9 mouse cellular contexts compared by ENCODE assay signal in genomic region chr10:23777288-23777945, GRCm38 (mm10). TPM values are rescaled to one million over a fixed set of nuclear protein-coding genes. Genes with fewer than 3 reads are reported as not detected.
A peak's percentile ranks its signal among the peaks of the same experiment; 100 is the strongest.
DNase-seq lines count a peak whose midpoint lies in the region; ATAC-seq and TF ChIP-seq lines count a peak whose summit lies in the region.
"Had no signal": no experiment of that assay in that cellular context is flagged by ENCODE, and none has a peak within 500 bp of the region (broad histone marks: within the 10 kb centered on the region; RNA-seq: fewer than 3 reads in every experiment).

No protein-coding gene starts in this region.

- WGBS in kidney, adult 2 months = 25% methylated on average over 5 of the region's 5 CpGs
- 28% methylated on average over 5 of the region's 5 CpGs for WGBS in embryonic facial prominence, embryonic 11.5 days
- 36% methylated on average over 5 of the region's 5 CpGs for WGBS in midbrain, embryonic 13.5 days

- H3K9ac ChIP-seq in embryonic facial prominence, embryonic 11.5 days (replicated peaks; ENCODE audit: low read length) = no peak overlapping the region
- no peak overlapping the region for H3K9ac ChIP-seq in midbrain, embryonic 13.5 days (replicated peaks)
- H3K9ac ChIP-seq: liver, embryonic 13.5 days had no signal

- DNase-seq in kidney, adult 2 months = no peak
- no peak for DNase-seq in kidney, postnatal 36 days
- peak; percentile 42 for DNase-seq in ES-CJ7 (ENCODE audit: low read depth, low spot score)
- DNase-seq in embryonic facial prominence, embryonic 11.5 days (ENCODE audit: low spot score) = peak; percentile 73
- DNase-seq in kidney, adult 11 months = no peak
- DNase-seq in adrenal gland, postnatal 36 days = no peak
- DNase-seq in right cerebral cortex, adult 18-20 months = no peak
- DNase-seq: liver, embryonic 13.5 days had no signal

- no peak overlapping the region for H3K4me3 ChIP-seq in kidney, adult 2 months (ENCODE audit: insufficient read depth, low read depth, low read length)
- H3K4me3 ChIP-seq in embryonic facial prominence, embryonic 11.5 days (ENCODE audit: low read depth, low read length) = no peak overlapping the region
- no peak overlapping the region for H3K4me3 ChIP-seq in midbrain, embryonic 13.5 days (replicated peaks)
- H3K4me3 ChIP-seq: liver, embryonic 13.5 days had no signal

- peak; percentile 66; the same call in 1 of the 2 replicates for ATAC-seq in embryonic facial prominence, embryonic 11.5 days (replicated peaks; ENCODE audit: insufficient number of reproducible peaks, low FRiP score, low TSS enrichment, low read depth)
- peak; percentile 84 for ATAC-seq in midbrain, embryonic 13.5 days

- H3K27me3 ChIP-seq in kidney, adult 2 months (replicated peaks; ENCODE audit: control insufficient read depth, insufficient read depth, low read length) = no peaks in the 10 kb centered on the region
- no peaks in the 10 kb centered on the region for H3K27me3 ChIP-seq in embryonic facial prominence, embryonic 11.5 days (ENCODE audit: control insufficient read depth, insufficient read depth, low read length)
- H3K27me3 ChIP-seq in midbrain, embryonic 13.5 days = no peaks in the 10 kb centered on the region
- H3K27me3 ChIP-seq: liver, embryonic 13.5 days had no signal

- no peak overlapping the region for H3K4me2 ChIP-seq in embryonic facial prominence, embryonic 11.5 days (ENCODE audit: low read depth, low read length)
- H3K4me2 ChIP-seq in midbrain, embryonic 13.5 days (replicated peaks) = no peak overlapping the region
- H3K4me2 ChIP-seq: liver, embryonic 13.5 days had no signal

- no peak for TF ChIP-seq POLR2A in kidney, adult 2 months (IDR thresholded peaks at IDR 0.05; ENCODE audit: low read depth, low read length)

- peak; percentile 14; the same call in 1 of the 2 replicates for TF ChIP-seq CTCF in kidney, adult 2 months (conservative IDR thresholded peaks at IDR 0.05; ENCODE audit: insufficient read depth, insufficient read length, low read depth, low read length)

- no peaks in the 10 kb centered on the region; the same call in 1 of the 2 replicates for H3K4me1 ChIP-seq in kidney, adult 2 months (ENCODE audit: control insufficient read depth, insufficient read depth, low read length)
- H3K4me1 ChIP-seq in embryonic facial prominence, embryonic 11.5 days (ENCODE audit: control insufficient read depth, insufficient read depth, low read length) = no peaks in the 10 kb centered on the region
- no peaks in the 10 kb centered on the region for H3K4me1 ChIP-seq in midbrain, embryonic 13.5 days (replicated peaks)

- no peaks in the 10 kb centered on the region for H3K9me3 ChIP-seq in embryonic facial prominence, embryonic 11.5 days (replicated peaks; ENCODE audit: control insufficient read depth, low read length)
- H3K9me3 ChIP-seq in midbrain, embryonic 13.5 days = no peaks in the 10 kb centered on the region
- H3K9me3 ChIP-seq: liver, embryonic 13.5 days had no signal

- no peaks in the 10 kb centered on the region; the same call in 1 of the 2 replicates for H3K36me3 ChIP-seq in kidney, adult 2 months (ENCODE audit: control insufficient read depth, insufficient read depth, low read length)
- H3K36me3 ChIP-seq in embryonic facial prominence, embryonic 11.5 days (replicated peaks; ENCODE audit: control insufficient read depth, insufficient read depth, low read depth, low read length) = no peaks in the 10 kb centered on the region; the same call in 1 of the 2 replicates
- peaks cover 14% of the 10 kb centered on the region for H3K36me3 ChIP-seq in midbrain, embryonic 13.5 days
- H3K36me3 ChIP-seq: liver, embryonic 13.5 days had no signal

- no peak overlapping the region for H3K27ac ChIP-seq in kidney, adult 2 months (ENCODE audit: insufficient read depth, low read depth, low read length)
- no peak overlapping the region for H3K27ac ChIP-seq in embryonic facial prominence, embryonic 11.5 days (replicated peaks; ENCODE audit: low read depth, low read length)
- no peak overlapping the region for H3K27ac ChIP-seq in midbrain, embryonic 13.5 days
- H3K27ac ChIP-seq: liver, embryonic 13.5 days had no signal

RNA-seq across cellular contexts. Expression of gene Rps12, which starts 9.7 kb away (rescaled TPM):
- 901 and 1,136 TPM in 2 replicates for polyA plus RNA-seq in kidney, adult 2 months (2012; rRNA removed)
- polyA plus RNA-seq in embryonic facial prominence, embryonic 11.5 days (2014; fragmentation: Nextera tagmentation; extraction: Ambion mirVana) = 126 and 139 TPM in 2 replicates
- 113 and 114 TPM in 2 replicates for polyA plus RNA-seq in midbrain, embryonic 13.5 days (2015; fragmentation: Nextera tagmentation; extraction: Ambion mirVana)
- total RNA-seq in adrenal gland, postnatal 36 days (2021) = 100 to 1,000 TPM; 451 to 467 TPM

RNA-seq across cellular contexts. Expression of gene Slc18b1, which starts 19.4 kb away (rescaled TPM):
- 14.8 and 15.6 TPM in 2 replicates for polyA plus RNA-seq in kidney, adult 2 months (2012; rRNA removed)
- polyA plus RNA-seq in embryonic facial prominence, embryonic 11.5 days (2014; fragmentation: Nextera tagmentation; extraction: Ambion mirVana) = 21.5 and 22.5 TPM in 2 replicates
- 15.3 and 20.6 TPM in 2 replicates for polyA plus RNA-seq in midbrain, embryonic 13.5 days (2015; fragmentation: Nextera tagmentation; extraction: Ambion mirVana)
- total RNA-seq in adrenal gland, postnatal 36 days (2021) = 10 to 100 TPM; 29.5 to 33.6 TPM

Comparison
In these comparisons a context has a peak if more than half of its experiments do, and no peak if none do; other contexts are left out.
1. DNase-seq: peak in ES-CJ7 (single experiment) and embryonic facial prominence, embryonic 11.5 days (single experiment); none in kidney, adult 2 months (single experiment), kidney, postnatal 36 days (0 of 2), kidney, adult 11 months (single experiment), adrenal gland, postnatal 36 days (0 of 2) and right cerebral cortex, adult 18-20 months (single experiment).